Mouse (Mus musculus): ENCODE measurements at regions not wholly inside any gene's neighbourhood (a gene's known extent, or its start where the extent isn't known, plus 50 kb on each side); places are given as distances from the start of the nearest gene placed in this dataset.
"Not testable (repeated sequence)": the region's sequence is repeated elsewhere in the genome, so short reads cannot be mapped to it uniquely, and the experiment has no call there.

DNA sequence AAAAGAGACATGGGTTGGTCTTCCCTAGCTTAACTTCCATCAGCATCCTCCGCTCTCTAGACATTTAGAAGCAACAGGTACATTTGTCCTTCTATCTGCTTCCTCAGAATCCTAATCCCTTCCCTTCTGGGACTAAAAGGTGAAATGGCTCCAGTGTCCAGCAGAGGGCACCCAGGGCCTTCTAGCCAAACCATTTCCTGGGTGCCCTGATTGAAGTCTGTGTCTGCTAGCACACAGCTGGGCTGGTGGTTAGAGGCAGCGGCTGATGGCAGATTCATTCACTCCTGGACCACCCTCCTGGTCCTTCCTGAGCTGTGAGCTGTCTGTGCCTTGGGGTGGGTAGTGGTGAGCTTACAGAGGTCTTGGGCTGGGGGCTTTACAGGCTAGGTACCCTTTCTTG lies 76.5 kb upstream of the Col13a1 start:
- peak; percentile 55 for DNase-seq

DNA sequence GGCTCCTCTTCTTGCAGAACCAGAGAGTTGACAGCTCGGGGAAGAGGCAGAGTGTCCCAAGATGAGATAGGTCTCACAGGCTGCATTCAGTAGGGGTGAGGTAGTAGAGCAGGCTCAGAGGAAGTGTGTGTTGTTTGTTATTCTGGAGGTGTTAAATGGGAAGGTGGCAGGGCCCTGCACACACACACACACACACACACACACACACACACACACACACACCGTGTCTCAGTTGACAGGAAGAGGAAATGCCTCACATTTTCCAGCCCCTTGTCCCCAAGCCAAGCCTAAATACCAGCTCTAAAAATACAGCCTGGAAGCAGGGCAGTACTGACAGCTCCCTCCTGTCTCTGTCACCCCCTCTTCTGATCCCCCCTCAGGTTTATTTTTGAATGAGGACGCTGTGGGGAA lies 70.9 kb upstream of the Col13a1 start:
- no peak for DNase-seq

DNA sequence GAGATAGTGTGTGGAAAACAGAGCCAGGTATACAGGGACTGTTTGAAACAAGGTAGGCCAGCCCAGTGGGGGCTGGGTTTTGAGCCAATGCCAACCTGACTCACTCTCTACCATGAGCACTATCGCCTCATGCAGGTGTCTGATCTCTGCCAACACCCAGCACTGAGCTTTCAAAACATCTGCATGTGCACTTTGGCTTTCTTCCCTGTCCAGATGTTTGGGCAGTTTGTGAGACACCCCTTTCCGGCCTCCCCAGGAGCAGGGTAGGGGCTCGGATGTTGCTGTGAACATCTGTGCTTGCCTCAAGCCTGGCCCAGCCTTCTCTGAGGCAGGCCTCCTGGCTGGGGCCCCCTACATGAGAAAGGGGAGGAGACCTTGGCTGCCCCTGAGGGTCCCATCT lies 65.5 kb upstream of the Col13a1 start:
- no peak for DNase-seq

DNA sequence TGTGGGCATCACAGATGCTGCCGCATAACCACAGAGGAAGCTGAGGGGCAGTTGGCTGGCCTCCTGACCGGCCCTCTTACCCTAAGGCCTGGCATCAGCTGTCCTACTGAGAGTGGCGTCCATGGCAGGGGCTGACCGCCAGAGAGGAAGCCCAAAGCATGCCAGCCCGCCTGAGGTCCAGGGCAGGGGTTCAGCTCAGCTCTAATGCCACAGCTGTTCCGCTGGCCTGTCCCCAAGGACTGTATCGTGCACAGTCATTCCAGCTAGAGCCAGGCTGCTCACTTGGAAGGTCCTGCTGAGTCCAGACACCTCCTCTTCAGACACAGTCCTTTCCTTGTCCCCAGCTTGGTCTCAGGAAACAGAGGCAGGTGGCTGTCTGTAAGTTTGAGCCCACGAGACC lies 61.0 kb upstream of the Col13a1 start:
- DNase-seq, result no peak

DNA sequence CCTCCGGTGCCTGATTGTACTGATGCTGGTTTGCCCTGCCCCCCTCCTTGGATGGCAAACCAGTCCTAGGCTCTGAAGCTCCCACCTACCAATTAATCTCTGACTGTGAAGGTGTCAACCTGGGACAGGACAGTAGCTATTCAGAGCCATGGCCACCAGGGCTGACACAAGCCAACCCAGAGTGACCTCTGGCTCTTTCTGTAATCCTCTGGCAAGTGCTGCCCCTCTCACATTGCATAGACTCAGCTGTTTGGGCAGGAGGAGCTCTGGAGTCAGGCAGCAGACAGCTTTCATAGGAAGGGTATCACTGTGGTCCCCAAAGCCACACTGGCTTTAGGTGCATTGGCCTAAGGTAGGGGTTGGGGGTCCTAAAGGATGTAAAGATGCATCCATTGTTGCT lies 59.7 kb upstream of the Col13a1 start:
- DNase-seq, result no peak

DNA sequence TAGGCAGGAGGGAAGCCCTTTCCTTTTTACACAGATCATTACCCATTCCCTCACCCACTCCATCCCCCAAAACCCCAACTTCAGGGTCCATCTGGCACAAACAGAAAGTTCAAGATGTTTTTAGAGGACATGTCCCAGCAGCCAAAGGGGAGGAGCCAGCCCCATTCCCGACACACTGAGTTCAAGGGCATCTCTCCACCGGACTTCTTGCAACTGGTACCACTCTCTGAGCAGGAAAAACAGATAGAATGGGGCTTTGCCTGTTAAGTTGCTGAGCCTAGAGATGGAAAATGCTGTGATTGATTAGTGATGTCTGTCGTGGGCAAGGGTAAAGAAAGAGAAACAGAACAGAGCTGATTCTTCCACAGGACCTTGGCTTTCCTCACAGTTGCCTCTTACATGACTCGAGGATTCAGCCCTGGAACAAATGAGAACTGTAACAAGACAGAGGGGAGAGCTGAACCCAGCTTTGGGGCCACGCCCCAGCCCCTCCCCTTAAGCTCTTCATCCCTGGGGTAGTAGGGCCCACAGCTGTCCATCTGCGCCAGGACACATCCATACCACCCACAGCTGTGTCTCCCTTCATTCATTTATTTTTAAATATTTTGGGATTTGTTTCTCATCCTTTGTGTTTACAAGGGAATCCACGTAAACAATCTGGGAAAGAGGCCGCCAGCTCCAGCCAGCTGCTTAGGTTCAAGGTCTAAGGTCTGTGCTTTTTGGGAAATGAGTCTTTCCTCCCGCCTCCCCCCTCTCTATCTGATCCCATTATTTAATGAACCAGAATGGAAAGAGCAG lies 58.7 kb upstream of the Col13a1 start:
- DNase-seq, result no peak

DNA sequence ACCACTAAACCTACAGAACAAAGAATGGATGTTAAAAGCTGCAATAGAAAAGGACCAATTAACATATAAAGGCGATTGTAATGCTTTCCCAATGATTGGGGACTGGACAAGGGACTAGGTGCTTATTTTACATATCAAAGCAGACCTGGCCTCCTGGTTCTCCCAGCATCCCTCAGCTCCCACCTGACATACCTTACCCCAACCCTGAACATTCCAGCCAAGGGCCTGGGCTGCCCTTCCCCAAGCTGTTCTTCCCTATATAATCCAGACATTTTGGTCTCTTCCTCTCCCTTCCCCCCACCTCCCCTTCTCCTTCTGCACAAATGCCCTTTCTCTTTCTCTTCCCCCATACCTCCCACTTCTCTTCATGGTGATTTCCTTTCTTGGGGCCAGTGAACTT lies 57.9 kb upstream of the Col13a1 start:
- no peak for DNase-seq

DNA sequence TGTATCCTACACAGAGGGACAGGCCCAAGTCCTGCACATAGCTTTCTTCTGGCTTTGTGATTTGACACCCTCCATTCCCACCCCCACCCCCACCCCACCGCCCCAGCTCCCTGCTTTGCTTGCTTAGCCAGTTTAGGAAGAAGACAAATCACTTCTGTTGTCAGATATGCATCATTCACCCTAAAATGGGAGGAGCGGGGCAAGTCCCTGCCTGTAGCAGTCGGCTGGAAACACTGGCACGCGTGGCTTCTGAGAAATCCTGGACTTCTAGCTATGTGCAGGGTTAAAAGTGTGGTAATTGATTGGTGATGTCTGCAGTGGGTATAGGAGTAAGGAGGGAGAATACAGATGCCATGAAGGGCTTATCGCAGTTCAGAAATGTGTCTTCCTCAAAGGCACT lies 55.4 kb upstream of the Col13a1 start:
- DNase-seq, result no peak

DNA sequence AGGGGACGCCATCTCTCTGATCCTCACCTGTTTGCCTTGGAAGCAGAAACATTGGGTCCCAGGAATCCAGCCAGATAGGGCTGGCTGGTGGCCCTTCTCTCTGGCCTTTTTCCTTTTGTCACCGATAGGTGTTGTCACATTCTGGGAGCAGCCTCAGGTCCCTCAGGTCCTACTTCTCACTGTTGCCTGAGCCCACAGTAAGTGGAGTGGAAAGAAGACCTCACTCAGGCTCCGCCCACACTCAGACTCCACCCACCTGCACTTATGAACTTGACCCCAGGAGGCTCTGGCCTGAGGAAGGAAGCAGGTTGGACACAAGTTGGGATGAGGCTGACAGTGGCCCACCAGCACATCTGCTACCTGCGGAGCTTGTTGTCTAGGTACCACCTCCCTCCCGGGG lies 54.8 kb upstream of the Col13a1 start:
- no peak for DNase-seq

DNA sequence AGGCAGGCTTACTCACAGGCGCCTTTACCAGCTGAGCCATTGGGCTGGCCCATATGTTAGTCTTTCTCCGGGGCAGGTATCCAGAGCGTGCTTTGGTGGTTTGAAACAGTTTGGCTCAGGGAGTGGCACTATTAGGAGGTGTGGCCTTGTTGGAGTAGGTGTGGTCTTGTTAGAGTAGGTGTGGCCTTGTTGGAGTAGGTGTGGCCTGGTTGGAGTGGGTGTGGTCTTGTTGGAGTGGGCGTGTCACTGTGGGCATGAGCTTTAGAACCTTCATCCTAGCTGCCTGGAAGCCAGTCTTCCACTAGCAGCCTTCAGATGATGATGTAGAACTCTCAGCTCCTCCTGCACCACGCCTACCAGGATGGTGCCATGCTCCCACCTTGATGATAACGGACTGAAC lies 53.1 kb upstream of the Col13a1 start:
- not testable (repeated sequence) for DNase-seq

DNA sequence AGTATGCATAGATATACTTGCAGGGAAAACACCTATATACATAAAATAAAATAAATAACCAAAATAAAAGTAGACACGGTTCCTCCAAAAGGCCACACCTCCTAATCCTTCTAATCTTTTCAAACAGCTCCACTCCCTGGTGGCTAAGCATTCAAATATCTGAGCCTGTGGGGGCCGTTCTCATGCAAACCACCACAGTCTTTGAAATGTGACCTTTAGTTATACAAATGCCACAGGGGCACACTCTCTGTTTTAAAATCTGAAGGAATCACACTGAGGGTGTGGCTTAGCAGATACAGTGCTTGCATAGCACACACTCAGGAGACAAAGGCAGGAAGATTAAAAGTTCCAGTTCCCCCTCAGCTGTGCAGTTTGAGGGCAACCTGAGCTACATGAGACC lies 50.4 kb upstream of the Col13a1 start:
- no peak for DNase-seq
